Mouse (Mus musculus) intestine, postnatal 0 days (tissue): Measurements from ENCODE around the gene Ccdc188. TPM values are rescaled to one million over a fixed set of nuclear protein-coding genes. Genes with fewer than 3 reads are reported as not detected.

Experiments used
- ATAC-seq: fragments of 200-750 bp; cut with Nextera tagmentation; 2 replicates; pipeline ENCODE4 v1.8.0; 2017; ENCODE audit warnings: mild to moderate bottlenecking, moderate TSS enrichment, moderate library complexity
- H3K27ac ChIP-seq: fragments of 300-500 bp; sonication (generic); 2 replicates; pipeline ENCODE4 v1.5.1; 2014; ENCODE audit warnings: mild to moderate bottlenecking, low read depth, low read length, moderate library complexity
- H3K27me3 ChIP-seq: fragments of 300-500 bp; sonication (generic); replicated peaks from 2 replicates; pipeline ENCODE4 v1.6.1; 2014; ENCODE audit warnings: low read length, mixed read lengths; ENCODE audit not compliant: control insufficient read depth, insufficient read depth
- H3K36me3 ChIP-seq: fragments of 300-500 bp; sonication (generic); 2 replicates; pipeline ENCODE4 v1.6.1; 2014; ENCODE audit warnings: mild to moderate bottlenecking, moderate library complexity; ENCODE audit not compliant: control insufficient read depth, insufficient read depth
- H3K4me1 ChIP-seq: fragments of 300-500 bp; sonication (generic); replicated peaks from 2 replicates; pipeline ENCODE4 v1.6.1; 2014; ENCODE audit warnings: antibody characterized with exemption, low read length, mixed read lengths; ENCODE audit not compliant: control insufficient read depth, insufficient read depth
- H3K4me2 ChIP-seq: fragments of 300-500 bp; sonication (generic); replicated peaks from 2 replicates; pipeline ENCODE4 v1.6.1; 2014; ENCODE audit warnings: low read depth, mild to moderate bottlenecking, moderate library complexity
- H3K4me3 ChIP-seq: fragments of 300-500 bp; sonication (generic); 2 replicates; pipeline ENCODE4 v1.5.1; 2014; ENCODE audit warnings: low read depth, low read length
- H3K9ac ChIP-seq: fragments of 300-500 bp; sonication (generic); 2 replicates; pipeline ENCODE4 v1.6.1; 2014; ENCODE audit warnings: mild to moderate bottlenecking, low read depth, low read length
- H3K9me3 ChIP-seq: fragments of 300-500 bp; sonication (generic); 2 replicates; pipeline ENCODE4 v1.6.1; 2016; ENCODE audit warnings: mixed run types; ENCODE audit not compliant: control insufficient read depth
- CTCF ChIP-seq: sonication (generic); IDR thresholded peaks from 2 replicates; pipeline ENCODE4 v1.5.1; 2016; ENCODE audit warnings: low read depth, mild to moderate bottlenecking, control low read depth, antibody characterized with exemption, moderate library complexity
- WGBS: fragments of 180-500 bp; shearing (Covaris S2); extraction: QIAGEN DNeasy Blood & Tissue Kit; methylation state at CpG from one replicate; pipeline ENCODE4 v1.1.7; 2014; 5-methylcytosine and 5-hydroxymethylcytosine counted together
- polyA plus RNA-seq: library from polyadenylated mRNA; unstranded; fragments of >200 nt; fragmentation: Nextera tagmentation; extraction: Ambion mirVana; gene quantifications from 2 replicates; pipeline ENCODE4 v1.2.1, GENCODE M21; 2015

Gene Ccdc188
- polyA plus RNA-seq, 1 experiment from 2014 or later: not detected

DNA sequence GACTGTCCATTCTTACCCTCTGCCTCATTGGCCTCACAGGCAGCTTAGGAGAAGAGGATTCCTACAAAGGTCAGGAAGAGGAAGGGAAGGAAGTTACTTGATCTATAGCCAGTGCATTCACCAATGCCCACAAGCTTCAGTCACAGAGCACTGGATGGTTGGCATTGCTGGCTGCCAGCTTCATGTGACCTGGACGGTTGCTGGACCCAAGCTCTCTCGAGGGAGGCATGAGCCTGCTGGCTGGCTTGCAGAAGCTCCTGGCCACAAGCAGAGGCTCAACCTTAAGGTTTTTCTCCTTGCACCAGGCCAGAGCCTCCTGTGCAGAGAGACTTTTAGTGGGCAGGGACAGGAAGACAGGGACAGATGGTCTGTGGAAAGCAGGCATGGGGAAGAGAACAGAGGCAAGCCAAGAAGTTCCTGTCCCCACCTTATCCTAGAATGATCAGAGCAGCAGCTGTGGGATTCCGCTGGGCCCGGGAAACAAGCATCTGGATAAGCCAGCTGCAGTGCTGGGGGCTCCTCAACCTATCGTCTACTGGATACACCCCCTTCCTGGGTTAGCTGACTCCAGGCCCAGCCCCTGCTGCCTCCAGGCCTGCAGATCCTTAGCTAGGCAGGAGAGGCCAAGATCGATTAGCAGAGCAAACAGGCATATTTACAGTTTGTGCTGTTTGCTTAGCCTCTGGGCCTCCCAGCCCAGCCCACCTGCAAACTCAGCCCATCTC is 41.7 kb upstream of the Ccdc188 start:
- no peak overlapping the region for H3K9ac ChIP-seq
- H3K27ac ChIP-seq: no peak overlapping the region
- TF ChIP-seq CTCF: no peak
- no peaks in the 10 kb centered on the region for H3K36me3 ChIP-seq
- no peak overlapping the region for H3K4me3 ChIP-seq
- no peak for ATAC-seq
- no peak overlapping the region for H3K4me2 ChIP-seq
- H3K4me1 ChIP-seq: no peaks in the 10 kb centered on the region
- H3K27me3 ChIP-seq: no peaks in the 10 kb centered on the region
- 35% methylated on average over 6 of the region's 6 CpGs for WGBS
- no peaks in the 10 kb centered on the region for H3K9me3 ChIP-seq

DNA sequence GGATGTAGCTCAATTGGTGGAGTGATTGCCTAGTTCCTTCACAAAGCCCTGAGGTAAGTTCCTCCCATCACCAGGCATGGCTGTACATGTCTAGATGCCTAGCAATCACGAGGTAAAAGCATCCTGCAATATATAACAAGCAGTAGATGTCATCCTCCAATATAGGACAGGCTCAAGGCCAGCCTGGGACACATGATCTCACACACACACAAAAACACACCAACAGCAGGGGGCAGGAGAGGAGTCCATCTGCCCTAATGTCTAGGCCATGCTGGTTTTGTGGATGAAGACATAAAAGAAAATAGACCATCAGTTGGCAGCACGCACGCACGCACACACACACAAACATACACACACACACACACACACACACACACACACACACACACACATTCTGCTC is 40.9 kb upstream of the Ccdc188 start:
- peak; percentile 65 for TF ChIP-seq CTCF
- Histone ChIP-seq H3K27ac (no peak overlapping the region), H3K4me2 (no peak overlapping the region), H3K9me3 (no peaks in the 10 kb centered on the region), H3K27me3 (no peaks in the 10 kb centered on the region), H3K4me3 (no peak overlapping the region), H3K9ac (no peak overlapping the region), H3K4me1 (no peaks in the 10 kb centered on the region), H3K36me3 (no peaks in the 10 kb centered on the region)
- WGBS: 61% methylated on average over 4 of the region's 4 CpGs
- ATAC-seq: no peak

GRCm38 (mm10) chr16:18179591-18179990 is 38.1 kb upstream of the Ccdc188 start:
- 22% methylated on average over 2 of the region's 2 CpGs for WGBS
- Histone ChIP-seq H3K4me3 (no peak overlapping the region), H3K27me3 (no peaks in the 10 kb centered on the region), H3K4me2 (no peak overlapping the region), H3K9ac (no peak overlapping the region), H3K27ac (no peak overlapping the region), H3K4me1 (no peaks in the 10 kb centered on the region), H3K9me3 (no peaks in the 10 kb centered on the region), H3K36me3 (no peaks in the 10 kb centered on the region)
- ATAC-seq: no peak
- TF ChIP-seq CTCF: no peak

- ATAC-seq: no peak
- Histone ChIP-seq H3K9ac (no peak overlapping the region), H3K36me3 (no peaks in the 10 kb centered on the region), H3K27me3 (no peaks in the 10 kb centered on the region), H3K27ac (no peak overlapping the region), H3K4me3 (no peak overlapping the region), H3K4me2 (no peak overlapping the region), H3K9me3 (no peaks in the 10 kb centered on the region), H3K4me1 (no peaks in the 10 kb centered on the region; the same call in 1 of the 2 replicates)
- no peak for TF ChIP-seq CTCF
- 46% methylated on average over 10 of the region's 10 CpGs for WGBS
These were observed 36.3 kb upstream of the Ccdc188 start for GRCm38 (mm10) chr16:18181398-18181797.

DNA sequence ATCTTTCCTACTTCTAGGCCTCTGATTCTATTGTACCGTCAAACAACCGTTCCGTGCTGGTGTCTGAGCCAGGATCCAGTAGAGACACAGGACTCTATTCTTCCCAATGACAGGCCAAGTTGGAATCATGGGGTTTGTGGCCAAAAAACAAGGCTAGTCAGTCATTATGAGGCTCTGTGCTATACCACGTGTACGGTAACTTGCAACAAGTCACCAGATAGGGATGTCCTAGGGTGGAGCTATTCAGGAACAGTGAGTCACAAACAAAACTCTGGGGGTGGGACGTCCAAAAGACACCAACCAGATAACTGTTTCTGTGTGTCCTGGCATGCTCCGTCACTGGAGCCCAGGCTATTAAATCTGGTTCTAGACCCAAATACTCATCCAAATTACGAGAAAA is 34.9 kb upstream of the Ccdc188 start:
- TF ChIP-seq CTCF: no peak
- H3K27me3 ChIP-seq: no peaks in the 10 kb centered on the region
- ATAC-seq: no peak
- H3K36me3 ChIP-seq: no peaks in the 10 kb centered on the region
- H3K27ac ChIP-seq: no peak overlapping the region
- no peak overlapping the region for H3K4me3 ChIP-seq
- H3K4me1 ChIP-seq: no peaks in the 10 kb centered on the region; the same call in 1 of the 2 replicates
- 88% methylated on average over 8 of the region's 8 CpGs for WGBS
- no peaks in the 10 kb centered on the region for H3K9me3 ChIP-seq
- no peak overlapping the region for H3K4me2 ChIP-seq
- no peak overlapping the region for H3K9ac ChIP-seq

DNA sequence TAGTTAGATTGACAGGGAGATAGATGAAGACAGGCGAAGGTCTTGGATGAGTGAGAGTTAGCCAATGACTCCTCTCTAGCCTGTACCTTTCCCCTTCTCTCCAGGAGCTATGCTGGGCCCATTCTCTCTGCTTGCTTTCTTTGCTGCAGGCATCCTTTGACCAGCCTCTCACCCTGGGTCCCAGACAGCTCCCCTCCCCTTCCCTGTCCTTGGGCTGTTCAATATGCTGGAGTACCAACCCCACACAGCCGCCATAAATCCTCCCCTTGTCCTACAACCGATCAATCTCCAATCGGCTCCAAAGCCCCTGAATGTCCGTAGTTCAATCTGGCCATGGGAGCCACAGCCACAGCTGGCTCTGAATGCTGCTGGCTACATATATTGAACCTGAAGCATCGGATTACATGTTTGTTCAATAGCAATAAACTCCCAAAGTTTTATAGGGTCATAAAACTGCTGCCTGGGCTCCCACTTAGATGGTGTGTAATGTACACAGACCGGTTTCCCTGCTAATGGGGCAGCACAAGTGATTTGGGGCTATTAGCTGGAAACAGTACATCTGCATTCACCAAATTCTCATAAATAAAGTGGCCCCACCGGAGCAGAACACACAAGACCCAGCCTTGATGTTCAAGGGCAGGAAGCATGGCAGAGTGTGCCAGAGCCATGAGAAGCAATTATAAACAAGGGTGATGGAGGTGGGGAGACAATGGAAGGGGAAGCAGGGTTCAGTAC is 31.8 kb upstream of the Ccdc188 start:
- Histone ChIP-seq H3K27ac (no peak overlapping the region), H3K4me2 (no peak overlapping the region), H3K4me1 (no peaks in the 10 kb centered on the region; the same call in 1 of the 2 replicates), H3K36me3 (no peaks in the 10 kb centered on the region), H3K27me3 (no peaks in the 10 kb centered on the region), H3K9me3 (no peaks in the 10 kb centered on the region), H3K4me3 (no peak overlapping the region), H3K9ac (no peak overlapping the region)
- no peak for TF ChIP-seq CTCF
- WGBS: 24% methylated on average over 8 of the region's 8 CpGs
- ATAC-seq: peak; percentile 70
